Mouse (Mus musculus) hindbrain, embryonic 10.5 days (tissue): ENCODE results near the gene Ccdc97. TPM values are rescaled to one million over a fixed set of nuclear protein-coding genes. Genes with fewer than 3 reads are reported as not detected.
A peak's percentile ranks its signal among the peaks of the same experiment; 100 is the strongest.

Source experiments
- DNase-seq: peaks from one replicate; pipeline ENCODE4 v3.0.0-alpha.2; 2017; ENCODE audit warnings: low spot score
- H3K27ac ChIP-seq: fragments of 300-500 bp; sonication (generic); 2 replicates; pipeline ENCODE4 v1.5.1; 2016; ENCODE audit warnings: mild to moderate bottlenecking, moderate library complexity
- H3K27me3 ChIP-seq: fragments of 300-500 bp; sonication (generic); 2 replicates; pipeline ENCODE4 v1.6.1; 2016; ENCODE audit warnings: mild to moderate bottlenecking; ENCODE audit not compliant: poor library complexity, insufficient read depth, severe bottlenecking
- H3K36me3 ChIP-seq: fragments of 300-500 bp; sonication (generic); 2 replicates; pipeline ENCODE4 v1.6.1; 2016; ENCODE audit warnings: mild to moderate bottlenecking, moderate library complexity
- H3K4me1 ChIP-seq: fragments of 300-500 bp; sonication (generic); replicated peaks from 2 replicates; pipeline ENCODE4 v1.6.1; 2016; ENCODE audit warnings: mild to moderate bottlenecking
- H3K4me3 ChIP-seq: fragments of 300-500 bp; sonication (generic); 2 replicates; pipeline ENCODE4 v1.5.1; 2016; ENCODE audit warnings: mild to moderate bottlenecking, moderate library complexity
- H3K9me3 ChIP-seq: fragments of 300-500 bp; sonication (generic); 2 replicates; pipeline ENCODE4 v1.6.1; 2016; ENCODE audit warnings: mild to moderate bottlenecking, moderate library complexity
- WGBS: fragments of 180-500 bp; shearing (Covaris S2); methylation state at CpG from one replicate; pipeline ENCODE4 v1.1.7; 2016; 5-methylcytosine and 5-hydroxymethylcytosine counted together
- polyA plus RNA-seq: library from polyadenylated mRNA; unstranded; fragments of >200 nt; fragmentation: Nextera tagmentation; extraction: Ambion mirVana; gene quantifications from 2 replicates; pipeline ENCODE4 v1.2.1, GENCODE M21; 2016

Ccdc97 gene
- polyA plus RNA-seq, 1 experiment from 2014 or later = 44.0 TPM

DNA sequence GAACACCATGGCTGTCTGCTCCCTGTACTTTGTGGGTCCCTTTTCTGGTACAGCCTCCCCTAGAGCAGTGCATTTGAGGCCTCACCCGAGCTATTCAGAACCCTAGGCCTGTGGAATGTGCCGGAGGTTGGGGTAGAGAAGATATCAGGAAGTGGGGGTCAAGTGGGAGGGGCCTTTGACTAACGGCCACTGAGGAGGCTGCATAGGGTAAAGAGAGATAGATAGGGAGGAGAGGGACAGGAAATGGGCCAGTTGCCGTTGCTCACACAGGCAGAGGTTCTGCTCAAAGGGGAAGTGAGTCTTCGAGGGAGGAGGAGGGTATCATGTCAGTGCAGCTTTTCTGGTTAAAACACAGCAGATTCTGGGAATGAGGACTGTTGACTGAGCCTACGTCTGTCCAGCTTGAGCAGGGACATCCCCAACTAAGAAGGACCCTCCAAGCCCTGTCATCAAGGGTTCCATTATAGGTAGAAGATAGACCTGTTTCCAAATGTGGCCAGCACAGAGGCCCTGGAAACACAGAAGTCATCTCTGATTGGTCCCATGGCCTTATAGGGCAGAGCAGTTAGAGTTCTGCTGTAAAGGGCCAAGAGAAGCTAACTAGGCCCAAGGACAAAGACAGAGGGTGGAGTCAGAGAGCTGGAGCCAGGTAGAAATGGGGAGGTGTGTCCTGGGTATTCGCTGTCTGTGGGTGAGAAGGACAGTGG is 35.3 kb downstream of the Ccdc97 start:
- no peak for DNase-seq
- Histone ChIP-seq H3K9me3 (no peaks in the 10 kb centered on the region), H3K27ac (no peak overlapping the region), H3K27me3 (peaks cover 54% of the 10 kb centered on the region), H3K36me3 (peaks cover 22% of the 10 kb centered on the region), H3K4me3 (no peak overlapping the region), H3K4me1 (peaks cover 59% of the 10 kb centered on the region)
- 67% methylated on average over 7 of the region's 7 CpGs for WGBS

DNA sequence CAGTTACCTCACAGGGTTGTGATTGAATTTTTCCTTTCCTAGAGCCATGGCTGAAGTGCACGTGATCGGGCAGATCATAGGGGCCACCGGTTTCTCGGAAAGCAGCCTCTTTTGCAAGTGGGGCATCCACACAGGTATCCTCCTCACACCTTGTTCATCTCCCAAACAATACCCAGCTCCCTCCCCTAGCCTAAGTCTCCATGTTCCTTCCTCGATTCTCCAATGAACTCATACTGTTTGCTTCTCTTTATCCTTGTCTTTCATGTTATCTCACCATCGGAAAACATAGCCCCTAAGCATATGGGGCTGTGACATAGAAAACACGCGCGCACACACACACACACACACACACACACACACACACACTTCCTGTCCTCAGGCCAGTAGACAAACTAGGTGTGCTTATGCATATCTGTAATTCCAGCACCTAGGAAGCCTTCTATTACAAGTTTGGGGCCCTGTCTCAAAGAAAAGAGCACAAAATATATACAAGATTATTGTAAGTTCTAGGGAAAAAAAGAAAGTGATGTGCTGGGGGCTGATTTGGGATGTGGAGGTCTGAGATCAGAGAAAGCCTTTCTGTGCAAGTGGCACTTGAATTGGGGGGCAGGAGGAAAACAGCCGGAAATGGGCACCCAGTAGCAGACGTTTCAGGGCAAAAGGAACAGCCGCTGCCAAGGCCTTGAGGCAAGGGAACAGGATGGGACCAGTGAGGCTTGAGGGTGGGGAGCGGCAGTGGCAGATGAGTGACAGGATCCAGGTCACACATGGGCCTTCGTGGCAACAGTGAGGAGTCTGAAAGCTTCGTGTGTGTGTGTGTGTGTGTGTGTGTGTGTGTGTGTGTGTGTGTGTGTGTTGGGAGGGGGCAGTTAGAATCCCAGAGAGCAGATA is 37.3 kb downstream of the Ccdc97 start:
- H3K27ac ChIP-seq = no peak overlapping the region
- DNase-seq = no peak
- peaks cover 47% of the 10 kb centered on the region for H3K27me3 ChIP-seq
- H3K4me1 ChIP-seq = peaks cover 38% of the 10 kb centered on the region
- peaks cover 22% of the 10 kb centered on the region for H3K36me3 ChIP-seq
- H3K9me3 ChIP-seq = no peaks in the 10 kb centered on the region
- peak overlapping the region; percentile 67 for H3K4me3 ChIP-seq
- 65% methylated on average over 15 of the region's 15 CpGs for WGBS

DNA sequence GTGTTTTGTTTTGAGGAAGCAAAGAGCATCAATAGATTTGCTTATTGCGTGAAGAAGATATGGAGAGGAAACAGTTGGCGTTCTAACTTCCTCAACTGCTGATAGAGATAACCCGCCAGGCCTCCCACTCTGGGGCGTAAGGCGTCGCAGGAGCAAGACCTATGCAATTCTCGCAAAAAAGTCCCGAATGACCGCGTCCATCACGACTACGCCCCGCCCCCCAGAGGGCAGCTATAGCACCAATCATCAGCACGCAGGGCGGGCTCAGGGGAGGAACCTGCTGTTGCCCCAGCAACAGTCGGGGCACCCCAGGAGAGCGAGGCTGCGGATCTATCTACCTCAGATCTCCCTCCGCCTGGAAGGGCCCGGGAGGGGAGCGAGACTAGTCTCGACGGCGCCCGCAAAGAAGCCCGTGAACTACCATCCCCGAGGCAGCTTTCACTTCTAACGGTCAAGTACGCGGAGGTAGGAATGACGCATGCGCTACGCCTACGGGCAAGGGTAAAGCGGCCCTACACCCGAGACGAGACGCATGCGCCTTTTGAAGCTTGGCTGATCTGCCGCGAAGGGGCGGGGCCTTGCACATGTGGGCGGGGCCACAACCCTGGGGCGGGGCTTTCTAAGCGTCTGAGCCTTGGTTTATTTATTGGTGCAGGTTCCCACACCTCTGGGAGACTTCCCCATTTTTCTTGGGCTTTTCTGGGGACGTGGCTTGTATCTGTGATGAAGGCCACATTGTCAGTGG is 38.2 kb downstream of the Ccdc97 start, which contains the start of gene B9d2:
B9d2 (plus strand) TSS at position 267 of the 745 bp plus-strand sequence.
- peak; percentile 95 for DNase-seq
- H3K9me3 ChIP-seq = no peaks in the 10 kb centered on the region
- peaks cover 17% of the 10 kb centered on the region; the same call in 1 of the 2 replicates for H3K36me3 ChIP-seq
- under 1% methylated on average over 46 of the region's 46 CpGs for WGBS
- peaks cover 29% of the 10 kb centered on the region for H3K4me1 ChIP-seq
- H3K4me3 ChIP-seq = peak within 1 kb of the TSS; percentile 67
- H3K27me3 ChIP-seq = peaks cover 47% of the 10 kb centered on the region
- peak within 1 kb of the TSS; percentile 96 for H3K27ac ChIP-seq

- Histone ChIP-seq H3K27me3 (peaks cover 47% of the 10 kb centered on the region), H3K4me1 (peaks cover 27% of the 10 kb centered on the region), H3K4me3 (peak overlapping the region; percentile 67), H3K36me3 (peaks cover 16% of the 10 kb centered on the region; the same call in 1 of the 2 replicates), H3K9me3 (no peaks in the 10 kb centered on the region), H3K27ac (peak overlapping the region; percentile 96)
- WGBS = 12% methylated on average over 6 of the region's 6 CpGs
- no peak for DNase-seq
Observed at GRCm38 (mm10) chr7:25679971-25680370, 38.9 kb downstream of the Ccdc97 start.

- Histone ChIP-seq H3K4me3 (no peak overlapping the region), H3K9me3 (peaks cover 3% of the 10 kb centered on the region; the same call in 1 of the 2 replicates), H3K27ac (no peak overlapping the region), H3K4me1 (peaks cover 26% of the 10 kb centered on the region), H3K27me3 (peaks cover 61% of the 10 kb centered on the region), H3K36me3 (no peaks in the 10 kb centered on the region)
- WGBS = 94% methylated on average over 7 of the region's 7 CpGs
- no peak for DNase-seq
Observed at GRCm38 (mm10) chr7:25677013-25677412, 41.9 kb downstream of the Ccdc97 start.

- no peak overlapping the region for H3K27ac ChIP-seq
- WGBS = 82% methylated on average over 15 of the region's 15 CpGs
- peaks cover 61% of the 10 kb centered on the region for H3K27me3 ChIP-seq
- H3K9me3 ChIP-seq = peaks cover 3% of the 10 kb centered on the region; the same call in 1 of the 2 replicates
- H3K36me3 ChIP-seq = no peaks in the 10 kb centered on the region
- no peak for DNase-seq
- H3K4me3 ChIP-seq = no peak overlapping the region
- peaks cover 20% of the 10 kb centered on the region for H3K4me1 ChIP-seq
Observed at GRCm38 (mm10) chr7:25676085-25676781, 42.7 kb downstream of the Ccdc97 start.

- WGBS = 41% methylated on average over 6 of the region's 6 CpGs
- peak overlapping the region; percentile 46; the same call in 1 of the 2 replicates for H3K4me3 ChIP-seq
- no peak for DNase-seq
Observed at GRCm38 (mm10) chr7:25675405-25675804, 43.5 kb downstream of the Ccdc97 start.

GRCm38 (mm10) chr7:25674719-25675300 is 44.1 kb downstream of the Ccdc97 start, which contains the start of gene Tmem91:
TSS of gene Tmem91 (minus strand) at chr7:25675166.
- H3K36me3 ChIP-seq = 0 out of 2 replicates have a peak, but pooled peaks cover 3% of the 10 kb centered on the region
- no peak for DNase-seq
- H3K9me3 ChIP-seq = peaks cover 3% of the 10 kb centered on the region; the same call in 1 of the 2 replicates
- H3K27ac ChIP-seq = no peak within 1 kb of the TSS
- 3% methylated on average over 29 of the region's 29 CpGs for WGBS
- peaks cover 8% of the 10 kb centered on the region for H3K4me1 ChIP-seq
- H3K4me3 ChIP-seq = peak within 1 kb of the TSS; percentile 46
- peaks cover 61% of the 10 kb centered on the region for H3K27me3 ChIP-seq

More at GRCm38 (mm10) chr7:25675405-25675804, 43.5 kb downstream of the Ccdc97 start:
- Histone ChIP-seq H3K9me3 (peaks cover 3% of the 10 kb centered on the region; the same call in 1 of the 2 replicates), H3K27ac (no peak overlapping the region), H3K36me3 (0 out of 2 replicates have a peak, but pooled peaks cover 3% of the 10 kb centered on the region), H3K4me1 (peaks cover 13% of the 10 kb centered on the region), H3K27me3 (peaks cover 61% of the 10 kb centered on the region)

DNA sequence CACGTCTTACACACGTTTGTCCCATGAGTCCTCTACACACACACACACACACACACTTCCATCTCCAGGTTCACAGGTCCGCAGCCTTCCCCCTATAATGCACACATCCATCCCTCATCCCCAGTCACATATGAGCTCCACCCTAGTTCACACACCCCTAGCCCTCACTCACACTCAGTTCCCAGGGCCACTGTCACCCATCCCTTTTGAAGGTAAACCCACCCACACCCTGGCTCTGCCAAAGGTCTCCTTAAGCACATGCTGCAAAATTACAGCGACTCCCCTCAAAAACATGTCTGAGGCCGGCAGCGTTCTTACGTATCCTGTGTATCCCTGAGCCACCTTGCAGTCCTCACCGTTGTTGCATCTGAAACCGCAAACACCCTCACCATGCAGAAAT is 44.6 kb downstream of the Ccdc97 start:
- peaks cover 8% of the 10 kb centered on the region for H3K4me1 ChIP-seq
- DNase-seq = no peak
- H3K4me3 ChIP-seq = peak overlapping the region; percentile 46
- H3K9me3 ChIP-seq = peaks cover 3% of the 10 kb centered on the region; the same call in 1 of the 2 replicates
- no peak overlapping the region for H3K27ac ChIP-seq
- H3K36me3 ChIP-seq = peaks cover 7% of the 10 kb centered on the region
- peaks cover 56% of the 10 kb centered on the region for H3K27me3 ChIP-seq
- 25% methylated on average over 9 of the region's 9 CpGs for WGBS

GRCm38 (mm10) chr7:25672442-25672841 is 46.4 kb downstream of the Ccdc97 start:
- 49% methylated on average over 4 of the region's 4 CpGs for WGBS
- DNase-seq = no peak

GRCm38 (mm10) chr7:25671686-25672085 is 47.2 kb downstream of the Ccdc97 start:
- H3K4me3 ChIP-seq = no peak overlapping the region
- peaks cover 37% of the 10 kb centered on the region for H3K27me3 ChIP-seq
- peaks cover 8% of the 10 kb centered on the region for H3K4me1 ChIP-seq
- 75% methylated on average over 2 of the region's 2 CpGs for WGBS
- peaks cover 33% of the 10 kb centered on the region for H3K36me3 ChIP-seq
- peaks cover 3% of the 10 kb centered on the region; the same call in 1 of the 2 replicates for H3K9me3 ChIP-seq
- no peak overlapping the region for H3K27ac ChIP-seq
- DNase-seq = no peak

More at GRCm38 (mm10) chr7:25672442-25672841, 46.4 kb downstream of the Ccdc97 start:
- H3K36me3 ChIP-seq = peaks cover 25% of the 10 kb centered on the region
- peaks cover 40% of the 10 kb centered on the region for H3K27me3 ChIP-seq
- no peak overlapping the region for H3K27ac ChIP-seq
- peaks cover 3% of the 10 kb centered on the region; the same call in 1 of the 2 replicates for H3K9me3 ChIP-seq
- peaks cover 8% of the 10 kb centered on the region for H3K4me1 ChIP-seq
- no peak overlapping the region for H3K4me3 ChIP-seq
